Mouse (Mus musculus) urinary bladder, postnatal 10 days (tissue): Measurements from ENCODE around the gene H2afv.
"Not testable (repeated sequence)": the region's sequence is repeated elsewhere in the genome, so short reads cannot be mapped to it uniquely, and the experiment has no call there.

Source experiments
- DNase-seq: peaks from one replicate; pipeline ENCODE4 v3.0.0; 2022; ENCODE audit warnings: low spot score

H2afv gene

DNA sequence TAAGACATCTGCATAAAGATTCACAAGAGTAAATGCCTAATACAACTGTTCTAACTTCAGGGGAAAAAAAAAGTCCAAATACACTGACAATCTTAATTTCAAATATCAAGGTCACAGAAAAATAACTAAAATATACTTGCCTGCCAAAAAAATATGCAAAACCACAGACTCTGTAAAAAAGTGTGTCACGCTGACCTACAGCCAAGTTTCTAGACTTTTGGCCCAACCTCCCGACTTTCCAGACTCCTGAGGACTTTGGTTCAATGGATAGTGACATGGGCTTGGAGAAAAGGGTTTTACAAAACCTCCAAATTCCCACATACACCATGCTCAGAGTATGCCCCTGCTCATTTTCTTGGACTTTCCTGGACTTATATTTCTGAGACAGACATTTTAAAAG lies 24.3 kb upstream of the H2afv start:
- no peak for DNase-seq

DNA sequence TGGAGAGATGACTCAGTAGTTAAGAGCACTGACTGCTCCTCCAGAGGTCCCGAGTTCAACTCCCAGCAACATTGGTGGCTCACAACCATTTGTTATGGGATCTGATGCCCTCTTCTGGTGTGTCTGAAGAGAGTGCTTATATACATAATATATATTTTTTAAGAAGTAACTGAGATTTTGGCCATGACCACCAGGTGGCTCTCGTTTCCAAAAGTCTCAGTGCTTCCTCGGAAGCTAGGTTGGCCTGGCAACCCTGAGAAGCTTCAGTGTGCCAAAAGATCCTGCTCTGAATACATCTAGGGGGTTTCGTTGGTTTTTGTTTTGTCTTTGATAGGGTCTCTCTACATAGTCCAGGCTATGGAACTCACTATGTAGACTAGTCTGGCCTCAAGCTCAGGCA lies 20.9 kb upstream of the H2afv start:
- DNase-seq, result no peak

DNA sequence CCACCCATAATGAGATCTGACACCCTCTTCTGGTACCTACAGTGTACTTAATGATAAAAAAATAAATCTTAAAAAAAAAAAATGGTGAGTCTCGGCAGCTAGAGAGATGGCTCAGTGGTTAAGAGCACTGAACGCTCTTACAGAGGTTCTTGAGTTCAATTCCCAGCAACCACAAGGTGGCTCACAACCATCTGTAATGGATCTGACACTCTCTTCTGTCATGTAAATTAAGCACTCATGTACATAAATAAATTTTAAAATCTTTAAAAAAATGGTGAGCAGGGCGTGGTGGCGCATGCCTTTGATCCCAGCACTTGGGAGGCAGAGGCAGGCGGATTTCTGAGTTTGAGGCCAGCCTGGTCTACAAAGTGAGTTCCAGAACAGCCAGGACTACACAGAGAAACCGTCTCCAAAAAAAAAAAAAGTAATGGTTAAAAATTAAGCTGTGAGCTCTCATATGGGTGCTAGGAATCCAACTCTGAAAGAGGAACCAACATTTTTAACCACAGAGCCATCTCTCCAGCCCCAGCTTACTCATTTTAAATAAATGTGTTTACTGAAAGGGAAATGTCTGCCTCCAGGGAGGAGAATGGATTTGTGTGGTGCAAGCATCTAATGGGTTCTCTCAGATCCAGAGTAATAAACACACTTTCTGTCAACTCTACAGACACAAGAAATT lies 19.1 kb upstream of the H2afv start:
- no peak for DNase-seq

DNA sequence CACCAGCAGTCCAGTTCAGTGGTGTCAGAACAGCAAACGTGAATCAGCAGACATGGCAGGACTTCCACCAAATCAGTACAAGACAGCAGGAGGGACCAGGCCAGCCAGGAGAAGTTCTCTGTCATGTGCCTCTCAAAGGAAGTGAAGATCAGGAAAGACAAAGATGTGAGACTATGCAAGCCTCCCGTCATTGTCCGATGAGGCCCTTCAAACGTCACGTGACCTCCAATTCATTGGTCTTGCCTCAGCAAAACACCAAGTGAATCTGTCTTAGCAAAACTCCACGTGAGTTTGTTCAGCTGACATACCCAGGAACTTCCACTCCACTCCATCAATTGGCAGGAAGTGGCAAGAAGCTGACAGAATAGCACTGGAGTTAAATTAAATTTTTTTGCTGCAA lies 11.8 kb upstream of the H2afv start:
- no peak for DNase-seq

DNA sequence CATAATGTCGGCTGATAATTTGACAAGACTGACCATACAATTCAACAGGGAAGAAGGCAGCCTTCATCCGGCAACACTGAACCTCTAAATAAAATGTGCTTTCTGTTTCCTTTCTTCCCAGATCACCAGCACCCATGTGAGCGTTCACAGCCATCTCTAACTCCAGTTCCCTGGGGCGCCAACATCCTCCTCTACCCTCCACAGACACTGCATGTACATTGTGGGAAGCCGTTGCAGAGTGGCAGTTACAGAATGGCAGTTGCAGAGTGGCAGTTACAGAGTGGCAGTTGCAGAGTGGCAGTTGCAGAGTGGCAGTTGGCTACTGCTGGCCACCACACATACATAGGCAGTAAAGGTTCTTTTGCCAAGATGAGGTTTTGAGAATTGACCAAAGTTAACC lies 3.9 kb upstream of the H2afv start:
- DNase-seq, result not testable (repeated sequence)

DNA sequence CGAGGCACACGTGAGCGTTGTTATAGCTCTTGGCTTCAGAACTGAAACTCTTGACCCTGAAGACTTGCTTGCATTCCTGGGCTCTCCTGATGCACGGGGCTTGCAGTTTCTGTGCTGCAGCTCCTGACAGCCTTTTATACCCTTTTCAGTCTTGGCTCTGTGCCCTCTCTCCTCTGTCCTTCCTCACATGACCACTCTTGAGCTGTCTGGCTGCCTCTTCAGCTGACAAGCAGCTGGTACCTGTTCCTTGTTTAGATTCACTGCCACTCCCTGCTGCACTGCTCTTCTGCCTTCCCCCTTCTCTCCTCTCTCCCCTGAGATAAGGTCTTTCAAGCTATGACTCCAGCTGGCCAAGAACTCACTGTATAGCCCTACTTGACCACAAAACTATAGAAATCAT lies 3.2 kb upstream of the H2afv start:
- DNase-seq, result no peak

DNA sequence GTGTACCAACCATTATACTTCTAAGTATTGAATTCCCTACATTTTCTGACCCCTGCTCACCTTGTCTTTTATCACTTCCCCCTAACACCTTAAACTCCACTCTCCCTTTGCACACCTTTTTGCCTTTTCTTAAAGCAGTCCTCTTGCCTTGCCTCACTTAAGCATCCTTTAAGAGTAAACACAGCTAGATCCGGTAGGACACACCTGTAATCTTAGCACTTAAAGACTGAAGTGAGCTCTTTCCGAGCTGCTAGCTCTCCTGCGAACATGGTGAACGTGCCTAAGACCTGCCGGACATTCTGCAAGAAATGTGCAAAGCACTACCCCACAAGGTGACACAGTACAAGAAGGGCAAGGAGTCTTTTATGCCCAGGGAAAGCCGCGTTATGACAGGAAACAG lies 1.7 kb upstream of the H2afv start:
- DNase-seq, result no peak

DNA sequence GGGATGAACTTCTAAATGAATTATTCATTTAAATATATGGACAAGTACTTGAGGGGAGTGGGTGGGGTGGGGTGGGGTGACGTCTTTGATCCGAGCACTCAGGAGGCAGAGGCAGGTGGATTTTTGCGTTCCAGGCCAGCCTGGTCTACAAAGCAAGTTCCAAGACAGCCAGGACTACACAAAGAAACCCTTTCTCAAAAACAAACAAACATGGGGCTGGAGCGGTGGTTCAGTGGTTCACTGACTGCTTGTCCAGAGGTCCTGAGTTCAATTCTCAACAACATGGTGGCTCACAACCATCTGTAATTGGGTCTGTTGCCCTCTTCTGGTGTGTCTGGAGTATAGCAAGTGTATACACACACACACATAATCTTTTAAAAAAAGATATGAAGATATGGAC lies 1.2 kb upstream of the H2afv start:
- no peak for DNase-seq

DNA sequence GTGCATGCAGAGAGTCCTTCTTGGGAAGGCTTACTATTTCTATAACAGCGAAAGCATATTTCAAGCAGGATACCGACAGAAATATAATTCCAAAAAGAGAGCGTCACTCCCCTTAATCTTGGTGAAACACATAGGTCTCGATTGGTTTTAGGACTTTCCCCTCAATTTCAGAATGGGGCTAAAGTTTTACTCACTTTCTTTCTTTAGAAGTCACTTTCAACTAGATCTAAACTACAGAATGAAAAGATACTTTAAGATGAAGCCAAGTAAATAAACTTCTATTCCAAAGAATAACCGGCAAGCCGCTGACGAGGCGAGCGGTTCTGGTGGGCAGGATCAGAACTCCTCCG lies 541 bp downstream of the H2afv start:
- DNase-seq, result no peak

DNA sequence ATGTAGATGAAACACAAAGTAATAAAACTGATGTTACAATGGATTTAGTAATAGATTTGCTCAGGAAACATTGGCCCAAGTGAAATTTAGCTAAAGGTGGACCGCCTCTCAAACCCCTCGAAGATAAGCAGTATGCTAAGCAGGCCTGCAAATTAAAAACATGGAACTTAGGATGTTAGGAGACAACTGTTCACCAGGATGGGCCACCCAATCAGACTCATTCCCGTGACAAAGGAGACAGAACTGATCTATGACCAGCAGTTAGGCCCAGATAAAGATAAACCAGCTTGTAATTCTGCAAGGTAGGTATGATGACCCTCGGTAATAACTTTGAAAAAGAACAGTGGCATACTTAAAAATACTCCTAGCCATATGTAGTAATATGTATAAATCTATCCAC lies 1.1 kb downstream of the H2afv start:
- no peak for DNase-seq

DNA sequence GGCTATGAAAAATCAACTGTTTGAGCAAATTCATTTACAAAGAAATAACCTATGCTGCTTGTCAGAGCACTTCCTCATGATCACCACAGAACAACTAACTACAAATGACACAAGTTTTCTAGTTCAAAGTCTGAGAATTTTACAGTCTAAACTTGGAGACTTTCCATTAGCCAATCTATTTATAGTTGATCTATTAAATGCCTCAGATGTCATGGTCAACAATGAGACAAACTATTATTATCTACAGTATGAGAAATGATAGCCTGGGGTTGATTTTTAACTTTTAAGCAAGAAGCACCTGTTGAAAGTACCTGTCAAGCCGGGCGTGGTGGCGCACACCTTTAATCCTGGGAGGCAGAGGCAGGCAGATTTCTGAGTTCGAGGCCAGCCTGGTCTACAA lies 1.7 kb downstream of the H2afv start:
- DNase-seq, result no peak

DNA sequence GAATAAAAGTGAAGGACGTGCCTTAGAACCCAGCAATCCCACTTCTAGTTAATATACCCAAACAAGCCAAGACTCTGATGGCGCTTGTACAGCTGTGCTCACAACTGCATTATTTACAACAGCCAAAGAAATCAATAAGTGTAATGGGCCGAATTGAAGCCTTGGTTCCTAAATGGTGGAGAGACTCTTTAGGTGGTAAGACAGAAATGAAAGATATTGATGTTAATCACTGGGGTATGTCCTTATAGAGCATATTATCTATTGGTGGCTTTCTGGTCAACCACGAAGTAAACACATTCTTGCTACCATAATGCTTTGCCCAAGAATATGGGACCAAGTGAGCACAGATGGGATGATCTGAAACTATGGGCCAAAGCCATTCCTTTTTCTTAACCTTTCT lies 4.1 kb downstream of the H2afv start:
- DNase-seq, result no peak

DNA sequence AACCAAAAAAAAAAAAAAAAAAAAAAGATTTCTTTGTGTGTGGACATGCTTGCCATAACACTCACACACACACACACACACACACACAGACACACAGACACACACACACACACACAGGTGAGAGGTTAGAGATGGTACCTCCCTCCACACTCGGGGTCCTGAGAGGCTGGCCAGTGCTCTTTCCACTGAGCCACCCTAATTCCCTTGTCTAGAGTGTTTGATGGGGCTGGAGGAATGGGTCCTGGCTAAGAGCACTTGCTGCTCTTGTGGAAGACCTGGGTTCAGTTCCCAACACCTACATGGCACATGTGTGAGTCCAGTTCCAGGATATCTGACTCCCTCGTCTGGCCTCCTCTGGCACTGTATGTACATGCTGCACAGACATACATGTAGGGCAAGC lies 6.6 kb downstream of the H2afv start:
- no peak for DNase-seq

DNA sequence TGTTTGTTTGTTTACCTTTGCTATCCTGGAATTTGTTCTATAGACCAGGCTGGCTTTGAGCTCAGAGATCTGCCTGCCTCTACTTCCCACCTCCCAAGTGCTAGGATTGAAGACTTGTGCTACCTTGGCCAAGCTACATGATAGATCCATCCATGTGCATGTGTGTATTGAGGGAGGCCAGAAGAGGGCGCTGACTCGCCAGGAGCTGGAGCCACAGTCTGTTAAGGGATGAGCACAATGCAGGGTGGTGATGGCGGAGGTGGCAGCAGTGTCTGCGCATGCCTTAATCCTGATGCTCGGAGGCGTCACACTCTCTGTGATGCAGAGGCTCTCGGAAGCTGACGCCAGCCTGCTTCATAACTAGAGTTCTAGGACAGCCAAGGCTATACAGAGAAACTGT lies 7.8 kb downstream of the H2afv start:
- DNase-seq, result no peak

DNA sequence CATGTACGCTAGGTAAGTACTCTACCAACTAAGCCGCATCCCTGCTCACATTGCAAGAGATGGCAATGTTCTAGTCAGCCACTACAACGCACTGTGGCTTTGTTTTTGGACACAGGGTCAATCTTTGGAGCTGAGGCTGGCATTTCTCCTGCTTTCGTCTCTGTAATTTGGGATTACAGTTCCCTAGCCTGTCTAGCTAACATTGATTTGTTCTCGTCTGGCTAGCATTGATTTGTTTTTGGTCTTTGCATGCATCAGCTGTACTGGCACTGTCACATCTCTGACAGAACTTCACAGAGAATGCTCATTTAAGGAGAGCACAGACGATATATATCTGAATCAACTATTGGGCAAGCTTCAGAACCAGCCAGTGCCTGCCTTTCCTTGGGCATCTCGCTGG lies 14.1 kb downstream of the H2afv start:
- no peak for DNase-seq

DNA sequence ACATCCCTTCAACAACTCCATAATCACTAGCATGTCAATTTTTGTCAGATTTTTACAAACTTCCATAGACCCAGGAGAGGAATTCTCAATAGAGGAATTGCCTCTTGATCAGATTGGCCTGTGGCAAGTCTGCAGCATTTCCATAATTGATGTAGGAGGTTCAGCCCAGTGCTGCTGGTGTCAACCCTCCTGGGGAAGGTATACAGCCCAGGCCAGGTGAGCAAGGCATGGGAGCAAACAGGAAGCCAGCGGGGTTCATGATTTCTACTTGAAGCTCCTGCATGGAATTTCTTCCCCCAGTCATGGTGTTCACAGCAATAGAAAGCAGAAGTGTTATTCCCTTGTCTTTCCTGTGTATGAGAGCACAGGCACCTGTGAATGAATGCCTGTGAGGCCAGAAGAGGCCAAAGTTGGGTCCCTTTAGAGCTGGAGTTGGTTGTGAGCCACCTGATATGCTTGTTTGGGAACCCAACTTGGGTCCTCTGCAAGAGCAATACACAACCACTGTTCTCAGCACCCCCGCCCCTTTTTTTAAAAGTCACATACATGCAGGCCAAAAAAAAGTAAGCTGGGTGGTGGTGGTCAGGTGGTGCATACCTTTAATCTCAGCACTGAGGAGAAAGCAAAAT lies 23.4 kb downstream of the H2afv start:
- DNase-seq, result no peak

DNA sequence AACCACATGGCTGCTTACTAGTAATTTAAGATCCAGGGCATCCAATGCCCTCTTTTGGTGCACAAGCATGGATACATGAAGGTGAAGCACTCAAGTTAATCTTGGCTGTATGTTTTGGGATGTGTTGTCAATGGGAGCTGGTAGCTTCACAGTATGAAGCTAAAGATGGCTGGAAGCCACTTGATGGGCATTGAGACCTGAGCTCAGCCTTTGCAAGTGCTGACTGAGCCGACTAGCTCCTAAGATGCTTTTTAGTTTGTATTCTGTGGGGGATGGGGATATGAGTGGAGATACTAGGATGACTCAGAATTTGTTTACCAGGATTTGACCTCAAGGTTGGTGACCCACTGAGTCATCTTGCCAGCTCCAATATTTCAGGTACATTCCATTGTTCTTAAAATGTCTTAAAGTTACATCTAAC lies 23.9 kb downstream of the H2afv start:
- no peak for DNase-seq

DNA sequence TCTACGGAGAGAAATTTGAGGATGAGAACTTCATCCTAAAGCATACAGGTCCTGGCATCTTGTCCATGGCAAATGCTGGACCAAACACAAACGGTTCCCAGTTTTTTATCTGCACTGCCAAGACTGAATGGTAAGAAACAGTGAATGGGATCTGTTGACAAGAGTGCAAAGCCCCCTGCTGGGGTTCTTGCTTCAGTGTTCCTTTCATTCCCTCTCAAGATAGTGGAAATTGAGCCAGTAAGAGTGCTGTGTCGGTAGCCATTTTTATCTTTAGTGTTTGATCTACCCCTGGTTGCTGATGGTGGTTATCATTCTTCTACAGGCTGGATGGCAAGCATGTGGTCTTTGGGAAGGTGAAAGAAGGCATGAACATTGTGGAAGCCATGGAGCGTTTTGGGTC lies 25.1 kb downstream of the H2afv start:
- not testable (repeated sequence) for DNase-seq

DNA sequence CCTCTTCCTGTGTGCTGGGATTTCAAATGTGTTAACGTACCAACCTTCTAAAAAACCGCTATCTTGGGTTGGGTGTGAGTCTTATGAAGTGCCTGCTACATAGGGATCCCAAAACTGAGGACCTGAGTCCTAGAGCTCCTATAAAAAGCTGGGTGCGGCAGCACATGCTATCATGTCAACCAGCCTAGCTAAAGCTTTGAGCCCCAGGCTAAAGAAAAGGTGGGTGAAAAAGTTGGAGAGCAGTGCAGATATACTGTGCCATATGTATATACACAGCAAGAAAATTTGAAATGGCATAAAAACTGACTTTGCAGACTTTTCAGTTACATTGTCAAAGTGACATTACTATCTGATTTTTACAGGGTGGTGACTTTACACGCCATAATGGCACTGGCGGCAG lies 25.5 kb downstream of the H2afv start:
- DNase-seq, result no peak

DNA sequence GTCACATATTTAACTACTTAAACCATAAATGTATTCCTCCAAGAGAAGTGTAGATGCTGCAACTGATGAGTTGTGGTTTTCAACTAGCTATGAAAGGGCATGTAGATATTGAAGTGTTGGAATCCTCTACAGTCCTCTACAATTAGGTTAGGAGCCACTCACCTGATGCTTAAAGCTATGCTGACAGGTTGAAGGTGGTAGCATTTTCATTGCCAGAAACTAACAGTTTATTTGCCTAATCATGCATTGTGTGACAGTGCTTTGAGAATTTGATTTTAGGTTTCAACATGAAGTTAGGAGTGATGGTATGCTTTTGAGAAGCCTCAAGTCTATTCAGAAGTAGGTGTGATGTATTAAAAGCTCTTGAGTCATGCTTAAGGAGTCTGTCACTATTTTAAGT lies 26.8 kb downstream of the H2afv start:
- no peak for DNase-seq

DNA sequence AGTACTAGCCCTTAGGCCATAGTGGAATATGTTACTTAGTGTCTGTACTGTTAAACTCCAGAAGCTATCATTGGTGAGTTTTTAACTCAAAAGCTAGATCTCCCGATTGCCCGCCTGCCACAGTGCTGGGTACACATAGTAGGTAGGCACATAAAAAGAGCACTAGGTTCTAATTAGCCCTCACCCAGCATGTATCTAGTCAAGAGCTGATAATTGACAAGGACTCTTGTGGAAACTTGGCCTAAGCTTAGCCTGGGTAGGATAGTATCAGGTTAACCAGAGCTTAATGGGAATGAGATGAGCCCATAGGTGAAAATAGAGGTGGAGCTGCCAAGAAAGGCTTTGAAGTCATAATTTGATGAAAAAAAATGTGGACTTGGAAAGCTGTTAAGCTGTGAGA lies 27.2 kb downstream of the H2afv start:
- DNase-seq, result no peak

DNA sequence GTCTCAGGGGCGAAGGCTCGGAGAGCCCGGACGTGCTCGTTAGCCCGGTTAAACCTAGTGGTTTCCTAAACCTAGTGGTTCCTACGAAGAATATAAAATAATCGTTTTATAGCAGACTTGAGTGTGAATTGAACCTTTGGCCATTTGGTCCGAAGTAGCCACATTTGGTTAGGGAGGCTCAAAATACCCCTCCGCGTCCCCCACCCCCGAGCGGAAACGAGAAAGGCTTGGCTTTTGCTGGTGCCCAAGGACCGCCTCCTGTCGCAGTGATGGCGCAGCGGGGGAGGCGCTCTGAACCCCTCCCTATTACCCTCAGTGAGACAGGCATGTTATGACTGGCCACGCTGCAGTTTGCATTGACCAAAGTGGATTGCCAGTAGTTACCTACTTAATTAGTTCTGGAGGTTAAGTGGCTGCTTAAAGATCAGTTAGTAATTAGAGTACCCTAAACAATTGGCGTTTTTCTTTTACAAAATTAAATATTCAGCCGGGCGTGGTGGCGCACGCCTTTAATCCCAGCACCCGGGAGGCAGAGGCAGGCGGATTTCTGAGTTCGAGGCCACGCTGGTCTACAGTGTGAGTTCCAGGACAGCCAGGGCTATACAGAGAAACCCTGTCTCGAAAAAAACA lies 27.7 kb downstream of the H2afv start:
- no peak for DNase-seq

DNA sequence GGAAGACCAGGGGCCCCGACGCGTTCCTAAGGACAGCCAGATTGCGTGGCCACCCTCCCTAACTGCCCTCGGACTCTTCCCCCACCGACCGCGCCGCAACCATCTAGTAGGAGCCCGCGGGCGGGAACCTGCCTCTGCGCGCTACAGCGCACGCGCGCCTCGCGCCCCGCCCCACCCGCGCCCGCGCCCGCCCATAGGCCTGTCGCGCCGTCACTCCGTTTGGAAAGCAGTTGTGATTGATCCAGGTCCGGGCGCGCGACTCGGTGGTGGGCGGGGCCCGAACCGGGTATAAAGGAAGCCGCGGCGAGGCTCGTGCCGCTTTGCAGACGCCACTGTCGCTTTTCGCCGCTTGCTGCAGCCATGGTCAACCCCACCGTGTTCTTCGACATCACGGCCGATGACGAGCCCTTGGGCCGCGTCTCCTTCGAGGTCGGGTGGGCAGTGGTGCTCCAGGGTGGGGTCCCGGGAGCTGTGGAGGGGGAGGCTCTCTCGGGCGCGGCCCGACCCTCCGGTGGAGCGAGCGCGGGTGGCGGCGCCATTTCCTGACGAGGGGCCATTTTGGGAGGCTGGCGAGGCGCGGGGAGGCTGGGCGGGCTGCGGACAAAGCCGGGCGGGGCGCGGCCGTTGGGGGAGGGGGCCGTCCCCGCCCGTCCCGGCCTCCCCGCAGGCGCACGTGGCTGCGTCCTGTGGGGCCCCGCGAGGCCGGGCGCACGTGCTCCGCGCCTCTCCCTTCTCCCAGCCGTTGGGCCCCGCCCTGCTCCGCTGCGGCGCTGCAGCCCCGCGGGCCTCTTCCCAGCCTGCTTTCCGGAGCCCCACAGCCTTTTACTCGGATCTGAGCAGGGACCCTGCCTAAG lies 28.5 kb downstream of the H2afv start:
- DNase-seq, result peak; percentile 96
